Mouse (Mus musculus): Measurements from ENCODE around the gene Lcn6.
"Not testable (repeated sequence)": the region's sequence is repeated elsewhere in the genome, so short reads cannot be mapped to it uniquely, and the experiment has no call there.

Gene Lcn6

GRCm38 (mm10) chr2:25676486-25676885, at the start of gene Lcn6:
TSS of gene Lcn6 (plus strand) at chr2:25676786.
- DNase-seq (ENCODE audit: low spot score in 2 of 2): no peak

- DNase-seq (ENCODE audit: low spot score in 2 of 2): no peak
These were observed 48.8 kb upstream of the Lcn6 start, which contains the start of gene Fcna for GRCm38 (mm10) chr2:25627811-25628210. TSS of gene Fcna (minus strand) at chr2:25628030.

GRCm38 (mm10) chr2:25628738-25629137, 47.8 kb upstream of the Lcn6 start:
- DNase-seq (ENCODE audit: low spot score in 2 of 2): no peak

GRCm38 (mm10) chr2:25633616-25634015, 43.0 kb upstream of the Lcn6 start:
- DNase-seq (ENCODE audit: low spot score in 2 of 2): no peak

GRCm38 (mm10) chr2:25634046-25634445, 42.5 kb upstream of the Lcn6 start:
- DNase-seq (ENCODE audit: low spot score in 2 of 2): no peak

GRCm38 (mm10) chr2:25639890-25640289, 36.7 kb upstream of the Lcn6 start:
- DNase-seq (ENCODE audit: low spot score in 2 of 2): peak; percentile 45 to 60

GRCm38 (mm10) chr2:25652902-25653301, 23.7 kb upstream of the Lcn6 start, which contains the start of gene Lcn8:
TSS of gene Lcn8 (plus strand) at chr2:25653120.
- DNase-seq (ENCODE audit: low spot score in 2 of 2): no peak

- no peak for DNase-seq (ENCODE audit: low spot score in 2 of 2)
These were observed 22.1 kb upstream of the Lcn6 start for GRCm38 (mm10) chr2:25654502-25654901.

GRCm38 (mm10) chr2:25656691-25657090, 19.9 kb upstream of the Lcn6 start:
- no peak for DNase-seq (ENCODE audit: low spot score in 2 of 2)

- DNase-seq (ENCODE audit: low spot score in 2 of 2): peak in 1 of 2 experiments; percentile 33
These were observed 19.3 kb upstream of the Lcn6 start for GRCm38 (mm10) chr2:25657246-25657645.

GRCm38 (mm10) chr2:25657652-25658051, 18.9 kb upstream of the Lcn6 start, which contains the start of gene Lcn5:
TSS of gene Lcn5 (plus strand) at chr2:25657952.
- DNase-seq (ENCODE audit: low spot score in 2 of 2): no peak

- DNase-seq (ENCODE audit: low spot score in 2 of 2): no peak
These were observed 16.3 kb upstream of the Lcn6 start for GRCm38 (mm10) chr2:25660279-25660678.

GRCm38 (mm10) chr2:25661245-25661970, 15.2 kb upstream of the Lcn6 start:
- DNase-seq (ENCODE audit: low spot score in 2 of 2): no peak

GRCm38 (mm10) chr2:25663511-25663910, 13.1 kb upstream of the Lcn6 start:
- peak; percentile 38 to 65 for DNase-seq (ENCODE audit: low spot score in 2 of 2)

GRCm38 (mm10) chr2:25664125-25664524, 12.5 kb upstream of the Lcn6 start:
- no peak for DNase-seq (ENCODE audit: low spot score in 2 of 2)

- DNase-seq (ENCODE audit: low spot score in 2 of 2): no peak
These were observed 10.1 kb upstream of the Lcn6 start for GRCm38 (mm10) chr2:25666516-25666915.

- DNase-seq (ENCODE audit: low spot score in 2 of 2): no peak
These were observed 3.0 kb downstream of the Lcn6 start for GRCm38 (mm10) chr2:25679559-25679958.

GRCm38 (mm10) chr2:25682426-25682825, 5.8 kb downstream of the Lcn6 start, which contains the start of gene Lcn10:
TSS of gene Lcn10 (plus strand) at chr2:25682726.
- peak in 1 of 2 experiments; percentile 3 for DNase-seq (ENCODE audit: low spot score in 2 of 2)

GRCm38 (mm10) chr2:25686941-25687340, 10.4 kb downstream of the Lcn6 start:
- no peak for DNase-seq (ENCODE audit: low spot score in 2 of 2)

GRCm38 (mm10) chr2:25694605-25695004, 18.0 kb downstream of the Lcn6 start:
- peak in 1 of 2 experiments; percentile 69 for DNase-seq (ENCODE audit: low spot score in 2 of 2)

- DNase-seq (ENCODE audit: low spot score in 2 of 2): no peak
These were observed 20.4 kb downstream of the Lcn6 start for GRCm38 (mm10) chr2:25696951-25697350.

GRCm38 (mm10) chr2:25698696-25699095, 22.1 kb downstream of the Lcn6 start:
- no peak for DNase-seq (ENCODE audit: low spot score in 2 of 2)

- DNase-seq (ENCODE audit: low spot score in 2 of 2): not testable (repeated sequence)
These were observed 23.2 kb downstream of the Lcn6 start, which contains the start of gene Obp2a for GRCm38 (mm10) chr2:25699743-25700142. TSS of gene Obp2a (plus strand) at chr2:25700043.

All from cerebellum, postnatal 4 days (tissue).